ENCODE assay signal across 8 mouse cellular contexts in the genomic region with DNA sequence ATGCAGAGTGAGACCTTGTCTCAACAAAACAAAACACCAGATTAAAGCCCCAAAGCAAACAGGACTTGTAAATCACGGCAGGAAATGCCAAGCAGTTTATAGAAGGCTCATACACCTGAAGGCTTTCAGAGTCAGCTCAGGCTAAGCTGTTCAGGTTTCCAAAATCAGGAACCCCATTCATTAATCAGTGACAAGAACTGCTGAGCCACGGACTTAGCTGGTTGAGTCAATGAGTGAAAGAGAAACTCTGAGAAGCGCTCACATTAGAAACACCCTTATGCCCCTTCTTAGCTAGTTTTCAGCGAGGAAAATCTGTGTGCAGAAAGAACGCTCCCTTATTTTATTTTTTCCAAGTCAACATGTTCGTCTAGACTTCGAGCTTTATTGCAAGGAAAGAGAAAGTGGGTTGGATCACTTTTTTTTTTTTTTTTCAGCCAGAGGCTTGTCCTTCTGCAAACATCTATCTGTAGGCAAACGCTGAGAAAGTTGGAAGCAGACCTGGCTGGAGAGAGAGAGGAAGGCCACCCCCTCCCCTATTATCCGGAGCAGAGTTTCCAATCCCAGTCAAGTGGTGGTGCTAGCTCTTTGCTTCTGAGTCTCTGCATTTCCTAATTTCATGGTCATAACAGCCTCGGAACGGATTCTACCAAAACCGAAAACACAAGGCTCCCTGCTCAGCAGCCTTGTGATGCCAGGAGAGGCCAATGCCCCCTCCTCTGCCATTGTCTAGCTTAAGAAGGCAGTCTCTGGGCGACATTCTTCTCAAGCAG. TPM values are rescaled to one million over a fixed set of nuclear protein-coding genes. Genes with fewer than 3 reads are reported as not detected.
DNase-seq lines count a peak whose midpoint lies in the region; TF ChIP-seq lines count a peak whose summit lies in the region.

A gene (plus strand): TSS at position 208 of the 770 bp plus-strand sequence.

- TF ChIP-seq CTCF in C2C12 (IDR thresholded peaks at IDR 0.05; ENCODE audit: control insufficient read depth, insufficient read depth, insufficient read length), result no peak

- peak within 1 kb of the TSS; percentile 35 for H3K4me3 ChIP-seq in C2C12 (ENCODE audit: insufficient read depth, poor library complexity, severe bottlenecking)

- no peaks in the 10 kb centered on the region for H3K36me3 ChIP-seq in C2C12 (ENCODE audit: control insufficient read depth, insufficient read depth)

- no peaks in the 10 kb centered on the region for H3K79me3 ChIP-seq in C2C12 (ENCODE audit: low read depth)

- peak; percentile 13 to 45 for DNase-seq in heart, adult 18-20 months
- no peak for DNase-seq in heart, postnatal 4 days
- peak; percentile 31 for DNase-seq in fibroblast of lung, adult 2 months (ENCODE audit: low read depth)
- DNase-seq in kidney, adult 8-10 months, result peak; percentile 40 to 63
- DNase-seq in naive thymus-derived CD4-positive, alpha-beta T cell, adult 2 months (ENCODE audit: low read depth), result peak; percentile 54
- DNase-seq in cerebellum, adult 9-11 months, result no peak
- DNase-seq in layer of hippocampus, adult 11-12 months (ENCODE audit: low spot score), result no peak

- H3ac ChIP-seq in C2C12 (ENCODE audit: control insufficient read depth, insufficient read length, low read depth), result peak within 1 kb of the TSS; percentile 73

- H3K27me3 ChIP-seq in C2C12 (ENCODE audit: control insufficient read depth, insufficient read depth, insufficient read length), result no peaks in the 10 kb centered on the region

- H3K79me2 ChIP-seq in C2C12 (ENCODE audit: control insufficient read depth, insufficient read depth), result no peaks in the 10 kb centered on the region

TF ChIP-seq in C2C12, 6 proteins besides CTCF, POLR2A, EP300 and RAD21:
- TF ChIP-seq USF1 (IDR thresholded peaks at IDR 0.05; ENCODE audit: low read depth) (no peak), MYOG (IDR thresholded peaks at IDR 0.05; ENCODE audit: control insufficient read depth, extremely low read depth, insufficient read length) (no peak), MYOD1 (IDR thresholded peaks at IDR 0.05; ENCODE audit: control insufficient read depth, insufficient read length, low read depth) (no peak), FOSL1 (IDR thresholded peaks at IDR 0.05; ENCODE audit: insufficient read depth, low read length, poor library complexity, severe bottlenecking) (no peak), MAX (IDR thresholded peaks at IDR 0.05) (no peak), CEBPB (IDR thresholded peaks at IDR 0.05; ENCODE audit: low read depth) (no peak)

RNA-seq across cellular contexts. Expression of the gene that starts here (rescaled TPM):
- 1 to 10 TPM; 1.6 to 2.6 TPM for total RNA-seq in heart, adult 18-20 months (2021)
- total RNA-seq in heart, postnatal 4 days (2021), result under 1 TPM; 0.41 to 0.52 TPM
- polyA plus RNA-seq in C2C12 (2012; fragmentation: generic; extraction: Trizol), result 0.40 TPM

Comparison
In these comparisons a context has a peak if more than half of its experiments do, and no peak if none do; other contexts are left out.
1. DNase-seq: peak in heart, adult 18-20 months (2 of 2), fibroblast of lung, adult 2 months (single experiment), kidney, adult 8-10 months (2 of 2) and naive thymus-derived CD4-positive, alpha-beta T cell, adult 2 months (single experiment); none in heart, postnatal 4 days (single experiment), cerebellum, adult 9-11 months (single experiment) and layer of hippocampus, adult 11-12 months (single experiment).